Mouse (Mus musculus): ENCODE results near the gene Tmem116. TPM values are rescaled to one million over a fixed set of nuclear protein-coding genes. Genes with fewer than 3 reads are reported as not detected.

The Tmem116 gene
- polyA plus RNA-seq, 1 experiment from 2014 or later = 2.0 TPM

DNA sequence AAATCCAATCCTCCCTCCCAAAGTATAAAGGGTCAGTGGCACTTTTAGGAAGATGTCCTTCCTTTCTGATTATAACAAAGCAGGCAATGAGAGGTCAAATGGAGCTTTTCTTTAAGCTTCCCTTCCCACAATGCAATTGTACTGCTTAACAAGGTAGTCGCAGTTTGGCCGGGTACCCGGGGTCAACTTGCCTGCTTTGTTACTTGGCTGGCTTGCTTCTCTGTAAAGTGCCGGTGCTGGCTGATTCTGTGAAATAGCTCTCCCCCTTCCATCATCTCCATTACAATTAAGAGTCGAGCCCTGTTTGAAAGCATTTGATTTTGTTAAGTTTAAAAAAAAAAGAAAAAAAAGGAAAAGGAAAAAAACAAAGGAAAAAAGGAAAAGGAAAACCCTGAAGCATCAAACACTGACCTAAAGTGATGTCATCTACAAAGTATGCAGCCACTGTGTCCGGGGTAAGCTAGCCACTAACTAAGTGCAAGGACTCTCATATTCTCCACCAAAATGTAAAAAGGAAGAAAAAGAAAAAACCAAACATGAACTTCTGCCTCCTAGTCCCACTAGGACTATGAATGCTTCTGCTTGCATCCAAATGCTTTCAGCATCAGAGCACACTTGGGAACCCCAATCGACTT lies 85.3 kb downstream of the Tmem116 start:
- no peaks in the 10 kb centered on the region for H3K27me3 ChIP-seq (ENCODE audit: insufficient read depth, low read length)
- no peaks in the 10 kb centered on the region for H3K9me3 ChIP-seq (ENCODE audit: low read depth, low read length)
- WGBS = 76% methylated on average over 7 of the region's 7 CpGs
- TF ChIP-seq CTCF (IDR thresholded peaks at IDR 0.05; ENCODE audit: low read depth) = no peak
- no peaks in the 10 kb centered on the region for H3K4me1 ChIP-seq (ENCODE audit: insufficient read depth)
- DNase-seq = no peak
- peaks cover 63% of the 10 kb centered on the region for H3K36me3 ChIP-seq (ENCODE audit: insufficient read depth)
- no peak overlapping the region for H3K9ac ChIP-seq
- H3K4me3 ChIP-seq (ENCODE audit: low read depth, low read length) = no peak overlapping the region
- H3K27ac ChIP-seq (ENCODE audit: low read depth) = no peak overlapping the region
- no peak overlapping the region for H3K4me2 ChIP-seq
- ATAC-seq (ENCODE audit: insufficient read depth) = no peak

DNA sequence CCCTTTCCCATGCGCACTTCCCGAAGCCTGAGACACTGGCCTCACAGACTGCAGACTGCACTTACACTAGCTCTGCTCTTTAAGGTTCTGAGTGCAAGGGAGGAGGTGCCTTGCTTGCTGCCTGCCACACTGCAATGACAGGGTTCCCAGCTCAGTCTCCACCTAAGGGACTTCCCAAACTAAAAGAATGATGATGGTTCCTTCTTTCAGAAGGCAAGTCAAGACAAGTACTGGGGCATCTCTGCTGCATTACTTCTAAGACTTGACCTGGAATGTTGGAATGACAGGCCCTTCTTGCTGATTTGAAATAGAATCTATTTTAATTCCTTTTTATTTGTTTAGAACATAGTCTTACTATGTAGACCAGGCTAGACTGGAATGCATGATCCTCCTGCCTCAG lies 85.9 kb downstream of the Tmem116 start:
- no peaks in the 10 kb centered on the region for H3K27me3 ChIP-seq (ENCODE audit: insufficient read depth, low read length)
- 92% methylated on average over 2 of the region's 2 CpGs for WGBS
- H3K9me3 ChIP-seq (ENCODE audit: low read depth, low read length) = no peaks in the 10 kb centered on the region
- H3K36me3 ChIP-seq (ENCODE audit: insufficient read depth) = peaks cover 57% of the 10 kb centered on the region
- H3K9ac ChIP-seq = no peak overlapping the region
- ATAC-seq (ENCODE audit: insufficient read depth) = no peak
- H3K27ac ChIP-seq (ENCODE audit: low read depth) = no peak overlapping the region
- DNase-seq = no peak
- H3K4me1 ChIP-seq (ENCODE audit: insufficient read depth) = no peaks in the 10 kb centered on the region
- H3K4me2 ChIP-seq = no peak overlapping the region
- no peak for TF ChIP-seq CTCF (IDR thresholded peaks at IDR 0.05; ENCODE audit: low read depth)
- no peak overlapping the region for H3K4me3 ChIP-seq (ENCODE audit: low read depth, low read length)

DNA sequence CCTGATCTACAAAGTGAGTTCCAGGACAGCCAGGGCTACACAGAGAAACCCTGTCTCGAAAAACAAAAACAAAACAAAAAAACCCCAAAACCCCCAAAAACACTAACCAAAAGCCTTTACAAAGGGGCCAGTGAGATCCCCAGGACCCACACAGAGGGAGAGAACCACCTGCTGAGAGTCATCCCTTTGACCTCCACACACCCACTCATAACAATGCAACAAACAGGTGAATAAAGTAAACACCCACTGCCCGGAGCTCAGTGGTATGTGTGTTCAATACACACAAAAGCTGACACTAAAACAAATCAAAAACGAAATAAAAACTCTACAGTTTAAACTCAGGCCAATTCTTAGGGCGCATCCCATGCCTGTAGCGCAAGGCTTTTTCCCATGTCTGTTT lies 88.4 kb downstream of the Tmem116 start:
- TF ChIP-seq CTCF (IDR thresholded peaks at IDR 0.05; ENCODE audit: low read depth) = no peak
- no peak for DNase-seq
- H3K9ac ChIP-seq = no peak overlapping the region

DNA sequence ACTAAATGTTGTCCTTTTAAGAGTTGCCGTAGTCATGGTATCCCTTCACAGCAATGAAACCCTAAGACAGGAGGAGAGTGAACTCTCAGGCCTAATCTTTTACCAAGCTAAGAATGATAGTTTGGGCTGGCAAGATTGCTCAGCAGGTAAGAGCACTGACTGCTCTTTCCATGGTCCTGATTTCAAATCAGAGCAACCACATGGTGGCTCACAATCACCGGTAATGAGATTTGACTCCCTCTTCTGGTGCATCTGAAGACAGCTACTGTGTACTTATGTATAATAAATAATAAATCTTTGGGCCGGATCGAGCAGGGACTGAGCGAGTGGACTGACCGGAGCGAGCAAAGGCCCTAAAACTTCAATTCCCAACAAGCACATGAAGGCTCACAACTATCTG lies 89.5 kb downstream of the Tmem116 start:
- TF ChIP-seq CTCF (IDR thresholded peaks at IDR 0.05; ENCODE audit: low read depth) = 0 out of 2 replicates have a peak, but pooled peaks have one; percentile 11
- H3K36me3 ChIP-seq (ENCODE audit: insufficient read depth) = peaks cover 24% of the 10 kb centered on the region
- H3K27me3 ChIP-seq (ENCODE audit: insufficient read depth, low read length) = no peaks in the 10 kb centered on the region
- H3K9ac ChIP-seq = no peak overlapping the region
- H3K9me3 ChIP-seq (ENCODE audit: low read depth, low read length) = no peaks in the 10 kb centered on the region
- no peak overlapping the region for H3K4me2 ChIP-seq
- DNase-seq (no peak), ATAC-seq (ENCODE audit: insufficient read depth) (no peak)
- WGBS = 80% methylated on average over 7 of the region's 7 CpGs
- H3K4me1 ChIP-seq (ENCODE audit: insufficient read depth) = peaks cover 4% of the 10 kb centered on the region; the same call in 1 of the 2 replicates
- H3K27ac ChIP-seq (ENCODE audit: low read depth) = no peak overlapping the region
- H3K4me3 ChIP-seq (ENCODE audit: low read depth, low read length) = no peak overlapping the region

More for the DNA sequence above, 88.4 kb downstream of the Tmem116 start:
- no peak for ATAC-seq (ENCODE audit: insufficient read depth)
- Histone ChIP-seq H3K27ac (ENCODE audit: low read depth) (no peak overlapping the region), H3K27me3 (ENCODE audit: insufficient read depth, low read length) (no peaks in the 10 kb centered on the region), H3K4me3 (ENCODE audit: low read depth, low read length) (no peak overlapping the region), H3K4me1 (ENCODE audit: insufficient read depth) (peaks cover 3% of the 10 kb centered on the region; the same call in 1 of the 2 replicates), H3K36me3 (ENCODE audit: insufficient read depth) (peaks cover 35% of the 10 kb centered on the region), H3K9me3 (ENCODE audit: low read depth, low read length) (no peaks in the 10 kb centered on the region), H3K4me2 (no peak overlapping the region)
- 87% methylated on average over 5 of the region's 5 CpGs for WGBS

DNA sequence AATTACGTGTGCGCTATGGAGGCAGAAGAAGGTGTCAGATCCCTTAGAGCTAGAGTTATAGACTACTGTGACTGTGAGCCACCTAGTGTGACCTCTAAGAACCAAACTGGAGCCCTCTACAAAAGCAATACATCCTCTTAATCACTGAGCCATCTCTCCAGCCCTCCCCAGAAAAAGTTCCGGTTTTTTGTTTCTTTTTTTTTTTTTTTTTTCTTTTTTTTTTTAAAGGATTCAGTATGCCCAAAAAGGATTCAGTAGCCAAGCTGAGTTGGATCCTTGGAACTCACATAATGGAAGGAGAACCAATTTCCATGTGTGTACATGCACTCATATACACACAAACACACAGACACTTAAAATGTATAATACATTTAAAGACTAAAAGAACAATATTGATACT lies 91.7 kb downstream of the Tmem116 start:
- H3K27ac ChIP-seq (ENCODE audit: low read depth) = no peak overlapping the region
- 79% methylated on average over 3 of the region's 3 CpGs for WGBS
- H3K27me3 ChIP-seq (ENCODE audit: insufficient read depth, low read length) = no peaks in the 10 kb centered on the region
- TF ChIP-seq CTCF (IDR thresholded peaks at IDR 0.05; ENCODE audit: low read depth) = no peak
- no peak for DNase-seq
- ATAC-seq (ENCODE audit: insufficient read depth) = no peak
- H3K4me2 ChIP-seq = peak overlapping the region; percentile 16; the same call in 1 of the 2 replicates
- H3K9me3 ChIP-seq (ENCODE audit: low read depth, low read length) = no peaks in the 10 kb centered on the region
- H3K36me3 ChIP-seq (ENCODE audit: insufficient read depth) = peaks cover 5% of the 10 kb centered on the region; the same call in 1 of the 2 replicates
- H3K4me3 ChIP-seq (ENCODE audit: low read depth, low read length) = no peak overlapping the region
- peaks cover 8% of the 10 kb centered on the region; the same call in 1 of the 2 replicates for H3K4me1 ChIP-seq (ENCODE audit: insufficient read depth)
- no peak overlapping the region for H3K9ac ChIP-seq

DNA sequence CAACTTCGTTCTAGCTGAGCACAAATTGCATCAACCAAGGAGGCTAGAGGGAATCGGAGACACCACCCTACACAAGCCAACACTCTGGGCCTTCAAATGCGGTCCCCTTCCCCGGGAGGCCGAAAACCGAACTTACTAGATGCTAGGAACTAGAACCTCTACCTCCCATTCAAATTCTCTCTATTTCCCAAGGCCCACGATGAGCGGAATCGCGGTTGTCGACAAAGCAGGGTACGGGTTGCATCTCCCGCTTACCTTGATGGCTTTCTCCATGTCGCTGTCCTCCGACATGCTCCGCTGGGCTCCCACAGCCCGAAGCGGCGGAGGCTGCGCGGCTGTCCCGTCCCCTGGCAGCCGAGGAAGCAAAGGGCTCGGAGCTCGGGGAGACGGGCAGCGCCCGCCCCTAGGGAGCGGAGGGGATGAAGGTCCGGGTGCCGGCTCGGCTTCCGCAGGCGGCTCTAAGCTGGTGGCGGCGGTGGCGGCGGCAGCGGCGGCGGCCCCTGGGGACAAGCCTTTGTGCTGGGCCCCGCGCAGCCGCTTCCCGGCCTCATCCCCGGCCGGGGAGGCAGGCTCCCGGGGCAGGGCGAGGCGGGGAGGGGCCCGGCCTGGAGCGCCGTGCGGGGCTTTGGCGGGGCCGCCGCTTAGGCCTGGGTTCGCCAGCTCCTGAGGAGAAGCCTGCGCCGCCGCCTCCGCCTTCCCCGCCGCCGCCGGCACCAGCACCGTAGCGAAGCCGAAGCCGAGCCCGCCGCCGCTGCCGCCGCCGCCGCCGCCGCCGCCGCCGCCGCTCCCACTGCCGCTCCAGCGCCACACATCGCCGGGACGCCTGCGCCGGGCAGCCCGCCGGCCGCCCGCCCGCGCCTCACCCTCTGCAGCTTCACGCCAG lies 93.5 kb downstream of the Tmem116 start, which contains the start of the genes Adam1a and Gm42878:
Gene Adam1a, minus strand, starts transcription at position 573 of the 883 bp plus-strand sequence.
Gene Gm42878, minus strand, starts transcription at position 573 of the 883 bp plus-strand sequence.
- Histone ChIP-seq H3K9me3 (ENCODE audit: low read depth, low read length) (no peaks in the 10 kb centered on the region), H3K4me1 (ENCODE audit: insufficient read depth) (peaks cover 8% of the 10 kb centered on the region; the same call in 1 of the 2 replicates), H3K36me3 (ENCODE audit: insufficient read depth) (no peaks in the 10 kb centered on the region), H3K27me3 (ENCODE audit: insufficient read depth, low read length) (no peaks in the 10 kb centered on the region), H3K4me2 (peak within 1 kb of the TSS; percentile 82), H3K4me3 (ENCODE audit: low read depth, low read length) (peak within 1 kb of the TSS; percentile 99), H3K9ac (peak within 1 kb of the TSS; percentile 97), H3K27ac (ENCODE audit: low read depth) (peak within 1 kb of the TSS; percentile 92)
- under 1% methylated on average over 73 of the region's 97 CpGs for WGBS
- no peak for TF ChIP-seq CTCF (IDR thresholded peaks at IDR 0.05; ENCODE audit: low read depth)
- peak; percentile 42 for DNase-seq
- peak; percentile 52 for ATAC-seq (ENCODE audit: insufficient read depth)
